Mouse (Mus musculus): ENCODE measurements around the gene Megf9. TPM values are rescaled to one million over a fixed set of nuclear protein-coding genes. Genes with fewer than 3 reads are reported as not detected.

The Megf9 gene
- total and polyA plus RNA-seq, 2 experiments from 2014 or later, result 30.7 to 79.2 TPM

DNA sequence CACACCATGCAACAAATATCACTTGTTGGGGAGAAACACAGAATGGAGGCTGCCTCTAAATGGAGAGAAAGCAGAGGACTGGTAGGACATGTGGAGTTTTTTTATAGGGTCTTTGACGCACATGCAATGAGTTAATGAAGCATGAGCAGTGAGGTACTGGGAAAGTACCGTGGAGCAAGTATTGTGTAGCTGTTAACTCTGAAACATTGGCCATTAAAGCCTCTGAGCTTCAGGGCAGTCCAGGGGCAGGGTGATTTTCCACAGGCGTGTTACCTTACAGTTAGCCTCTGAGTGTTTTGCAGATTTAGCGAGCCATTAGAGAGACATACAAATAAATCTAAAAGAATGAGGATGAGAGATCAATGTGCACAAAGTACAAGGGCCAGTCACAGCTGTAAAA is 17.3 kb upstream of the Megf9 start:
- TF ChIP-seq CTCF (IDR thresholded peaks at IDR 0.05; ENCODE audit: low read depth), result no peak
- H3K36me3 ChIP-seq (ENCODE audit: insufficient read depth, low read length), result no peaks in the 10 kb centered on the region
- H3K27me3 ChIP-seq (ENCODE audit: insufficient read depth, low read length), result no peaks in the 10 kb centered on the region
- no peak overlapping the region for H3K27ac ChIP-seq
- no peaks in the 10 kb centered on the region for H3K9me3 ChIP-seq (ENCODE audit: low read length)
- DNase-seq (ENCODE audit: low spot score) (no peak), ATAC-seq (no peak)
- WGBS, result 53% methylated on average over 4 of the region's 4 CpGs
- no peak overlapping the region for H3K4me2 ChIP-seq (ENCODE audit: low read depth, low read length)
- no peaks in the 10 kb centered on the region for H3K4me1 ChIP-seq (ENCODE audit: insufficient read depth, low read length)
- H3K4me3 ChIP-seq (ENCODE audit: low read length), result no peak overlapping the region
- no peak overlapping the region for H3K9ac ChIP-seq (replicated peaks; ENCODE audit: low read length)

DNA sequence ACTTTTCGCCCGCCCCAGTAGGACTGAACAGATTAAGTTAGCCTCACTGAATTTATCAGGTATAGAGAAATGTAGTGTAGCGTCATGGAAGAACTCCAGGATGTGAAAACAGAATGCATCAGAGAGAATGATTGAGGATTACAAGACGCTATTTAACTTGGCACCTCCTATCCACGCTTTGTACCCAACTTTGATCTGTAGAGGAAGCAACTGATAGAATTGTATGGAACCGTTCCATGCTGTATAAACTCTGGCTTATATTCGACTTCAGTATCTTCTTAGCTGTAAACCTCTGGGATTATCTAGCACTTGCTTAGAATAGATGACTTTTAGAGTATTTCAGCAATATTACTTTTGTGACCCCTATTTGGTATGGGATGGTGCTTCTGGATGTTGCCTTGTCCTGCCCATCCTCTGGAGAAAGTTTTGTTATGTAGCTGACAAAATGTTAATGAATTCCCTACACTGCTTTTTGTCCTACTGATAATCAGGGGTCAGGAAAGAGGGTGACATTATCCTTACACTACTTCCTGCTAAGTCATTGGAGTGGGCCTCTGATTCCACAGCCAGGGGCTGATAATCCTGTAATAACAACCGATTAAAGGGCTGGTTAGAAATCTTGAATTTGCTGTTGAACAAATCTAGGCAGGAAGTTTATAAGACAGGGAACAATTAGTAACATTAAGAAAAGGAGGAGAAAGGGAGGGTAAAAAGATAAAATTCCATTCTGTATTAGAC is 12.8 kb upstream of the Megf9 start:
- no peak for DNase-seq (ENCODE audit: low spot score)
- no peak for TF ChIP-seq CTCF (IDR thresholded peaks at IDR 0.05; ENCODE audit: low read depth)
- Histone ChIP-seq H3K4me1 (ENCODE audit: insufficient read depth, low read length) (no peaks in the 10 kb centered on the region), H3K27me3 (ENCODE audit: insufficient read depth, low read length) (no peaks in the 10 kb centered on the region), H3K27ac (no peak overlapping the region), H3K9me3 (ENCODE audit: low read length) (no peaks in the 10 kb centered on the region), H3K36me3 (ENCODE audit: insufficient read depth, low read length) (no peaks in the 10 kb centered on the region), H3K4me2 (ENCODE audit: low read depth, low read length) (no peak overlapping the region), H3K4me3 (ENCODE audit: low read length) (no peak overlapping the region), H3K9ac (replicated peaks; ENCODE audit: low read length) (no peak overlapping the region)
- 92% methylated on average over 8 of the region's 8 CpGs for WGBS
- no peak for ATAC-seq

DNA sequence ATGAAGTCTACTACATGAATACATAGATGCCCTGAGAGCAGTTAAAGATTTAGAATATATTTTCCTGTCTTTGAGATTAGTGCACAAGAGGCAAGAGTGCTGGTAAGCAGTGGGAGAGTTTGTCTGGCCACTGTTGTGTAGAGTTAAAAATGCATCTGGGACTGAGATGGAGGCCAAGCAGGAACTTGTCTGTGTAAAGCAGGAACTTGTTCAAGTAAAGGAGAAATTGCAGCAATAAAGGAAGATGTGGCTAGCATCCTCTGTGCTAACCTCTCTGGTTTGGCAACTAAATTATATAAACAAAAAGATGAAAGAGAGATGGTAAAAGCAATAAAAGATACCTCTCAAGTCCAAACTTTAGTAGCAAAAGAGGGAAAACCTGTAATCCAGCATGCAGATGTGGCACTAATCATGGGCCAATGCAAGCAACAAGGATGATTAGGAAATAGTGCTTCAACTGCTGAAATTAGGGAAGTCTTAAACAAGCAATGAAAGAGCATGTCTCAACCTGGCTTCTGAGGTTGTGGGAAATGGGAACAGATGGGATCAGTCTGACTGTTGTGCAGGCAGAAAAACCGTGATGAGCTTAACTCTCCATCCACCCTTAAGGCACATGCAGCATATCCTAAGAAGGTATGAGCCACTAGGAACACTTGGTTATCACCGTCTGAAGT is 11.2 kb upstream of the Megf9 start:
- no peaks in the 10 kb centered on the region for H3K4me1 ChIP-seq (ENCODE audit: insufficient read depth, low read length)
- 80% methylated on average over 2 of the region's 2 CpGs for WGBS
- no peaks in the 10 kb centered on the region for H3K9me3 ChIP-seq (ENCODE audit: low read length)
- H3K4me3 ChIP-seq (ENCODE audit: low read length), result no peak overlapping the region
- ATAC-seq (no peak), DNase-seq (ENCODE audit: low spot score) (no peak)
- H3K4me2 ChIP-seq (ENCODE audit: low read depth, low read length), result no peak overlapping the region
- no peaks in the 10 kb centered on the region for H3K27me3 ChIP-seq (ENCODE audit: insufficient read depth, low read length)
- TF ChIP-seq CTCF (IDR thresholded peaks at IDR 0.05; ENCODE audit: low read depth), result no peak
- H3K9ac ChIP-seq (replicated peaks; ENCODE audit: low read length), result no peak overlapping the region
- H3K36me3 ChIP-seq (ENCODE audit: insufficient read depth, low read length), result no peaks in the 10 kb centered on the region
- H3K27ac ChIP-seq, result no peak overlapping the region

DNA sequence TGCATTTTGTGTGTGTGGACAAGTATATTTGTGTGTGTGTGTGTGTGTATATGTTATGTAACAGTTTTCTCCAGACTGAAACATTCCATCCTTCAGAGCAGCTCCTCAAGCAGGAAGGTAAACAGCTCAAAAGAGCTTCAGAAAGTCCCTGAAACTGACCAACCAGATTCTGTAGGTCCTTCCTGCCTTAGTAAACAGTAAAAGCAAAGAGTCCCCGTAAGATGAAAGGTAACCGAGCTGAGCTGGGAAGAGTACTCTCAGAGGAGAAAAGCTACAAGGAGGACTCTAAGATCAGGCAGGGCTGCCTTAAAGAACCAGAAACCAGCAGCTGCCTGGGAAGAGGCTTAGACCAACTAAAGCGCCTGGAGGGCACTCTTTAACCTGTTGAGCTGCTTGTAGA is 9.6 kb upstream of the Megf9 start:
- no peak for DNase-seq (ENCODE audit: low spot score)
- Histone ChIP-seq H3K27me3 (ENCODE audit: insufficient read depth, low read length) (no peaks in the 10 kb centered on the region), H3K36me3 (ENCODE audit: insufficient read depth, low read length) (no peaks in the 10 kb centered on the region), H3K4me1 (ENCODE audit: insufficient read depth, low read length) (no peaks in the 10 kb centered on the region), H3K4me3 (ENCODE audit: low read length) (no peak overlapping the region), H3K9me3 (ENCODE audit: low read length) (no peaks in the 10 kb centered on the region), H3K27ac (no peak overlapping the region), H3K9ac (replicated peaks; ENCODE audit: low read length) (no peak overlapping the region), H3K4me2 (ENCODE audit: low read depth, low read length) (no peak overlapping the region)
- no peak for ATAC-seq
- no peak for TF ChIP-seq CTCF (IDR thresholded peaks at IDR 0.05; ENCODE audit: low read depth)
- whole genome bisulfite sequencing, result 81% methylated on average over 3 of the region's 3 CpGs

DNA sequence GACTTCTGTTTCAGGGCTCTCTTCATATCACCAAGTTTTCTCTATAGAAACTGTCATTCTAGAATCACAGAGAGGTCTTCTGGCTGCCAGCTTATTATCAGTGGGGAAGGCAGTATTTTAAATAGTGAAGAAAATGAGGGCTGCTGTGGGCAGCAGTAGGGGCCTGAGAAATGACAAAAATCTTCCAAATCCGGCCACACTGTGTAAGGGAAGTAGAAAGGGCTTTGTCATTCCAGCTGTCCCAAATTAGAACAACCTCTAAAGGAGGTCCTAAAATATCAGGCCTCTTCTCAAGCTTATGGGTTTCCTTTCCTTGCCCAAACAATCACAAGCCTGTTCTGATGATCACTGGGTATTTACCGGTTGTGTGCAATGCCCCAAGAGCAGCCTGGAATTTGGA is 7.6 kb upstream of the Megf9 start:
- Histone ChIP-seq H3K4me3 (ENCODE audit: low read length) (no peak overlapping the region), H3K27me3 (ENCODE audit: insufficient read depth, low read length) (no peaks in the 10 kb centered on the region), H3K4me1 (ENCODE audit: insufficient read depth, low read length) (no peaks in the 10 kb centered on the region), H3K9ac (replicated peaks; ENCODE audit: low read length) (no peak overlapping the region), H3K27ac (no peak overlapping the region), H3K36me3 (ENCODE audit: insufficient read depth, low read length) (no peaks in the 10 kb centered on the region), H3K9me3 (ENCODE audit: low read length) (no peaks in the 10 kb centered on the region), H3K4me2 (ENCODE audit: low read depth, low read length) (no peak overlapping the region)
- TF ChIP-seq CTCF (IDR thresholded peaks at IDR 0.05; ENCODE audit: low read depth), result no peak
- no peak for DNase-seq (ENCODE audit: low spot score)
- WGBS, result 72% methylated on average over 2 of the region's 2 CpGs
- ATAC-seq, result no peak

DNA sequence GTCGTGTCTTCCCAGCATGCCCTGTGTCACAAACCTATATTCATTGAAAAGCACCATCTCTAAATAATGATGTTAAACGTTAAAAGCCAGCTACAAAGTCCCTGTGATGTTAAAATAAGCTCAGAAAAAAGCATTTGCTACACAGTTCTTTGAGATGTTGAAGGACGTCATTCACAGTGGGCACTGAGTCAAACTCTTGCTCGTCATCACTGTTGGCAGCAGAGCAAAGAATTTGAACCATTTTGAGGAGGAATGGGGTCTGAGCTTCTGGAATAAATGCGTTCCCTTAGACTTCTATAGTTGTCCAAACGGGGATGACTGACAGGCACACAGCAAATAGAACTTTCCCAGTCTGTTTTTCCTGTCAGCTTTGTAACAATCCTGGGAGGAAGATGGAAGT is 5.9 kb upstream of the Megf9 start:
- 60% methylated on average over 6 of the region's 6 CpGs for WGBS
- H3K9me3 ChIP-seq (ENCODE audit: low read length), result no peaks in the 10 kb centered on the region
- DNase-seq (ENCODE audit: low spot score), result no peak
- no peak for TF ChIP-seq CTCF (IDR thresholded peaks at IDR 0.05; ENCODE audit: low read depth)
- no peak overlapping the region for H3K4me3 ChIP-seq (ENCODE audit: low read length)
- H3K9ac ChIP-seq (replicated peaks; ENCODE audit: low read length), result no peak overlapping the region
- H3K27me3 ChIP-seq (ENCODE audit: insufficient read depth, low read length), result no peaks in the 10 kb centered on the region
- H3K4me2 ChIP-seq (ENCODE audit: low read depth, low read length), result no peak overlapping the region
- no peak overlapping the region for H3K27ac ChIP-seq
- H3K36me3 ChIP-seq (ENCODE audit: insufficient read depth, low read length), result no peaks in the 10 kb centered on the region
- H3K4me1 ChIP-seq (ENCODE audit: insufficient read depth, low read length), result peaks cover 9% of the 10 kb centered on the region
- no peak for ATAC-seq

Data from hindbrain, postnatal 0 days (tissue).